Mouse (Mus musculus) forebrain, embryonic 12.5 days (tissue): Measurements from ENCODE around the gene Ripor3. TPM values are rescaled to one million over a fixed set of nuclear protein-coding genes. Genes with fewer than 3 reads are reported as not detected.

ENCODE experiments used
- ATAC-seq: fragments of 200-750 bp; cut with Nextera tagmentation; 2 replicates; pipeline ENCODE4 v1.8.0; 2017; ENCODE audit warnings: moderate TSS enrichment; ENCODE audit not compliant: low FRiP score
- H3K27ac ChIP-seq: fragments of 300-500 bp; sonication (generic); 2 replicates; pipeline ENCODE4 v1.5.1; 2016; ENCODE audit warnings: mild to moderate bottlenecking
- H3K27me3 ChIP-seq: fragments of 300-500 bp; sonication (generic); 2 replicates; pipeline ENCODE4 v1.6.1; 2016; ENCODE audit warnings: mild to moderate bottlenecking
- H3K36me3 ChIP-seq: fragments of 300-500 bp; sonication (generic); replicated peaks from 2 replicates; pipeline ENCODE4 v1.6.1; 2016; ENCODE audit warnings: mild to moderate bottlenecking
- H3K4me1 ChIP-seq: fragments of 300-500 bp; sonication (generic); 2 replicates; pipeline ENCODE4 v1.6.1; 2016
- H3K4me2 ChIP-seq: fragments of 300-500 bp; sonication (generic); 2 replicates; pipeline ENCODE4 v1.6.1; 2016; ENCODE audit warnings: mild to moderate bottlenecking, moderate library complexity
- H3K4me3 ChIP-seq: fragments of 300-500 bp; sonication (generic); replicated peaks from 2 replicates; pipeline ENCODE4 v1.5.1; 2016; ENCODE audit warnings: mild to moderate bottlenecking
- H3K9ac ChIP-seq: fragments of 300-500 bp; sonication (generic); 2 replicates; pipeline ENCODE4 v1.6.1; 2016; ENCODE audit warnings: mild to moderate bottlenecking
- H3K9me3 ChIP-seq: fragments of 300-500 bp; sonication (generic); 2 replicates; pipeline ENCODE4 v1.6.1; 2016
- WGBS: fragments of 180-500 bp; shearing (Covaris S2); methylation state at CpG from one replicate; pipeline ENCODE4 v1.1.7; 2016; 5-methylcytosine and 5-hydroxymethylcytosine counted together
- polyA plus RNA-seq: library from polyadenylated mRNA; unstranded; fragments of >200 nt; fragmentation: Nextera tagmentation; extraction: Ambion mirVana; gene quantifications from 2 replicates; pipeline ENCODE4 v1.2.1, GENCODE M21; 2016

Ripor3 gene
- polyA plus RNA-seq, 1 experiment from 2014 or later: 0.82 TPM

- ATAC-seq: no peak
- H3K4me1 ChIP-seq: peaks cover 41% of the 10 kb centered on the region
- WGBS: 91% methylated on average over 3 of the region's 3 CpGs
These were observed 63.2 kb downstream of the Ripor3 start for GRCm38 (mm10) chr2:167947251-167947650.

GRCm38 (mm10) chr2:167945451-167945850, 65.0 kb downstream of the Ripor3 start:
- peaks cover 59% of the 10 kb centered on the region for H3K4me1 ChIP-seq
- ATAC-seq: no peak

More at GRCm38 (mm10) chr2:167947251-167947650, 63.2 kb downstream of the Ripor3 start:
- no peak overlapping the region for H3K9ac ChIP-seq
- H3K9me3 ChIP-seq: no peaks in the 10 kb centered on the region
- no peak overlapping the region for H3K4me2 ChIP-seq
- H3K27ac ChIP-seq: no peak overlapping the region
- H3K27me3 ChIP-seq: no peaks in the 10 kb centered on the region
- H3K36me3 ChIP-seq: no peaks in the 10 kb centered on the region
- no peak overlapping the region for H3K4me3 ChIP-seq

GRCm38 (mm10) chr2:167944193-167944592, 66.2 kb downstream of the Ripor3 start:
- Histone ChIP-seq H3K4me1 (peaks cover 72% of the 10 kb centered on the region), H3K4me2 (no peak overlapping the region), H3K27me3 (no peaks in the 10 kb centered on the region), H3K9ac (no peak overlapping the region), H3K36me3 (no peaks in the 10 kb centered on the region), H3K4me3 (no peak overlapping the region), H3K9me3 (no peaks in the 10 kb centered on the region), H3K27ac (no peak overlapping the region)
- WGBS: 79% methylated on average over 3 of the region's 3 CpGs
- no peak for ATAC-seq

More at GRCm38 (mm10) chr2:167945451-167945850, 65.0 kb downstream of the Ripor3 start:
- Histone ChIP-seq H3K27me3 (no peaks in the 10 kb centered on the region), H3K9me3 (no peaks in the 10 kb centered on the region), H3K4me2 (no peak overlapping the region), H3K4me3 (no peak overlapping the region), H3K36me3 (no peaks in the 10 kb centered on the region), H3K9ac (no peak overlapping the region), H3K27ac (no peak overlapping the region)
- WGBS: 92% methylated on average over 5 of the region's 5 CpGs

GRCm38 (mm10) chr2:167942926-167943633, 67.3 kb downstream of the Ripor3 start:
- peaks cover 73% of the 10 kb centered on the region for H3K4me1 ChIP-seq
- peak overlapping the region; percentile 76 for H3K27ac ChIP-seq
- no peak; the same call in 1 of the 2 replicates for ATAC-seq
- H3K36me3 ChIP-seq: no peaks in the 10 kb centered on the region
- WGBS: 80% methylated on average over 12 of the region's 12 CpGs
- H3K4me3 ChIP-seq: no peak overlapping the region
- no peak overlapping the region for H3K4me2 ChIP-seq
- no peak overlapping the region for H3K9ac ChIP-seq
- H3K9me3 ChIP-seq: no peaks in the 10 kb centered on the region
- no peaks in the 10 kb centered on the region for H3K27me3 ChIP-seq

- Histone ChIP-seq H3K4me2 (0 out of 2 replicates have a peak overlapping the region, but pooled peaks have one; percentile 13), H3K4me3 (no peak overlapping the region), H3K9me3 (no peaks in the 10 kb centered on the region), H3K9ac (no peak overlapping the region), H3K27ac (peak overlapping the region; percentile 76), H3K27me3 (no peaks in the 10 kb centered on the region), H3K4me1 (peaks cover 70% of the 10 kb centered on the region), H3K36me3 (no peaks in the 10 kb centered on the region)
- 45% methylated on average over 8 of the region's 8 CpGs for WGBS
- ATAC-seq: peak; percentile 34; the same call in 1 of the 2 replicates
These were observed 68.1 kb downstream of the Ripor3 start for GRCm38 (mm10) chr2:167942199-167942925.

GRCm38 (mm10) chr2:167941745-167942176, 68.7 kb downstream of the Ripor3 start:
- no peak for ATAC-seq
- 47% methylated on average over 6 of the region's 6 CpGs for WGBS
- H3K9ac ChIP-seq: no peak overlapping the region
- H3K36me3 ChIP-seq: no peaks in the 10 kb centered on the region
- peak overlapping the region; percentile 76 for H3K27ac ChIP-seq
- H3K9me3 ChIP-seq: no peaks in the 10 kb centered on the region
- no peaks in the 10 kb centered on the region for H3K27me3 ChIP-seq
- 0 out of 2 replicates have a peak overlapping the region, but pooled peaks have one; percentile 13 for H3K4me2 ChIP-seq
- H3K4me1 ChIP-seq: peaks cover 74% of the 10 kb centered on the region
- H3K4me3 ChIP-seq: no peak overlapping the region

- Histone ChIP-seq H3K36me3 (no peaks in the 10 kb centered on the region), H3K27me3 (no peaks in the 10 kb centered on the region), H3K4me2 (no peak overlapping the region), H3K4me1 (peaks cover 76% of the 10 kb centered on the region), H3K4me3 (no peak overlapping the region), H3K9ac (no peak overlapping the region), H3K9me3 (no peaks in the 10 kb centered on the region), H3K27ac (peak overlapping the region; percentile 76; the same call in 1 of the 2 replicates)
- WGBS: 50% methylated on average over 4 of the region's 4 CpGs
- no peak for ATAC-seq
These were observed 69.1 kb downstream of the Ripor3 start for GRCm38 (mm10) chr2:167941320-167941719.

- no peaks in the 10 kb centered on the region for H3K36me3 ChIP-seq
- no peak for ATAC-seq
- H3K9ac ChIP-seq: no peak overlapping the region
- peaks cover 81% of the 10 kb centered on the region for H3K4me1 ChIP-seq
- H3K27ac ChIP-seq: no peak overlapping the region
- H3K27me3 ChIP-seq: no peaks in the 10 kb centered on the region
- 91% methylated on average over 11 of the region's 11 CpGs for WGBS
- no peak overlapping the region for H3K4me2 ChIP-seq
- no peak overlapping the region for H3K4me3 ChIP-seq
- H3K9me3 ChIP-seq: no peaks in the 10 kb centered on the region
These were observed 69.8 kb downstream of the Ripor3 start for GRCm38 (mm10) chr2:167940636-167941035.

- Histone ChIP-seq H3K4me3 (no peak overlapping the region), H3K36me3 (no peaks in the 10 kb centered on the region), H3K27me3 (no peaks in the 10 kb centered on the region), H3K4me2 (no peak overlapping the region), H3K27ac (no peak overlapping the region), H3K4me1 (peaks cover 79% of the 10 kb centered on the region), H3K9me3 (no peaks in the 10 kb centered on the region), H3K9ac (no peak overlapping the region)
- ATAC-seq: no peak
- 65% methylated on average over 11 of the region's 11 CpGs for WGBS
These were observed 70.6 kb downstream of the Ripor3 start for GRCm38 (mm10) chr2:167939632-167940399.

GRCm38 (mm10) chr2:167939204-167939603, 71.2 kb downstream of the Ripor3 start:
- Histone ChIP-seq H3K4me1 (peaks cover 80% of the 10 kb centered on the region), H3K4me2 (no peak overlapping the region), H3K9me3 (no peaks in the 10 kb centered on the region), H3K36me3 (no peaks in the 10 kb centered on the region), H3K4me3 (no peak overlapping the region), H3K27me3 (no peaks in the 10 kb centered on the region), H3K27ac (no peak overlapping the region), H3K9ac (no peak overlapping the region)
- no peak for ATAC-seq
- 73% methylated on average over 4 of the region's 4 CpGs for WGBS

- Histone ChIP-seq H3K36me3 (no peaks in the 10 kb centered on the region), H3K27ac (no peak overlapping the region), H3K4me3 (no peak overlapping the region), H3K4me2 (no peak overlapping the region), H3K4me1 (peaks cover 81% of the 10 kb centered on the region), H3K9me3 (no peaks in the 10 kb centered on the region), H3K9ac (no peak overlapping the region), H3K27me3 (no peaks in the 10 kb centered on the region)
- no peak for ATAC-seq
- WGBS: 85% methylated on average over 3 of the region's 3 CpGs
These were observed 71.6 kb downstream of the Ripor3 start for GRCm38 (mm10) chr2:167938786-167939185.

- Histone ChIP-seq H3K9me3 (no peaks in the 10 kb centered on the region), H3K4me3 (no peak overlapping the region), H3K9ac (no peak overlapping the region), H3K4me2 (no peak overlapping the region), H3K36me3 (no peaks in the 10 kb centered on the region), H3K27me3 (no peaks in the 10 kb centered on the region), H3K4me1 (peaks cover 68% of the 10 kb centered on the region), H3K27ac (no peak overlapping the region)
- no peak for ATAC-seq
- 78% methylated on average over 3 of the region's 3 CpGs for WGBS
These were observed 74.5 kb downstream of the Ripor3 start for GRCm38 (mm10) chr2:167935956-167936355.
